Mouse (Mus musculus): ENCODE data around the gene Hirip3. TPM values are rescaled to one million over a fixed set of nuclear protein-coding genes. Genes with fewer than 3 reads are reported as not detected.

The Hirip3 gene
- total RNA-seq (2021): 10 to 100 TPM; 38.8 to 40.9 TPM
- long read RNA-seq, partial matches to known transcripts: 6 of 14 reads
- long read RNA-seq, other reads (novel, unspliced or antisense): 5 of 14 reads

- DNase-seq (ENCODE audit: low spot score in 2 of 2): peak; percentile 91 to 93
Observed at GRCm38 (mm10) chr7:126861429-126862130, at the start of gene Hirip3. Hirip3 (plus strand) TSS chr7:126861972.

- DNase-seq (ENCODE audit: low spot score in 2 of 2): no peak
Observed at GRCm38 (mm10) chr7:126815726-126816222, 46.0 kb upstream of the Hirip3 start.

- DNase-seq (ENCODE audit: low spot score in 2 of 2): no peak
Observed at GRCm38 (mm10) chr7:126816494-126816893, 45.3 kb upstream of the Hirip3 start.

GRCm38 (mm10) chr7:126817595-126817994, 44.2 kb upstream of the Hirip3 start:
- no peak for DNase-seq (ENCODE audit: low spot score in 2 of 2)

- DNase-seq (ENCODE audit: low spot score in 2 of 2): no peak
Observed at GRCm38 (mm10) chr7:126818818-126819217, 43.0 kb upstream of the Hirip3 start.

- DNase-seq (ENCODE audit: low spot score in 2 of 2): peak; percentile 84 to 88
Observed at GRCm38 (mm10) chr7:126821835-126822511, 39.8 kb upstream of the Hirip3 start.

GRCm38 (mm10) chr7:126822741-126823140, 39.0 kb upstream of the Hirip3 start:
- DNase-seq (ENCODE audit: low spot score in 2 of 2): no peak

GRCm38 (mm10) chr7:126823202-126823711, 38.5 kb upstream of the Hirip3 start:
- peak in 1 of 2 experiments; percentile 46 for DNase-seq (ENCODE audit: low spot score in 2 of 2)

GRCm38 (mm10) chr7:126823940-126824339, 37.8 kb upstream of the Hirip3 start:
- DNase-seq (ENCODE audit: low spot score in 2 of 2): no peak

GRCm38 (mm10) chr7:126825403-126825802, 36.4 kb upstream of the Hirip3 start:
- no peak for DNase-seq (ENCODE audit: low spot score in 2 of 2)

GRCm38 (mm10) chr7:126825952-126826351, 35.8 kb upstream of the Hirip3 start:
- DNase-seq (ENCODE audit: low spot score in 2 of 2): no peak

GRCm38 (mm10) chr7:126831539-126831938, 30.2 kb upstream of the Hirip3 start, which contains the start of gene 4930451I11Rik:
4930451I11Rik (minus strand) TSS chr7:126831639.
- DNase-seq (ENCODE audit: low spot score in 2 of 2): no peak

- peak; percentile 84 to 85 for DNase-seq (ENCODE audit: low spot score in 2 of 2)
Observed at GRCm38 (mm10) chr7:126832036-126832598, 29.7 kb upstream of the Hirip3 start.

- DNase-seq (ENCODE audit: low spot score in 2 of 2): no peak
Observed at GRCm38 (mm10) chr7:126833294-126833693, 28.5 kb upstream of the Hirip3 start.

- no peak for DNase-seq (ENCODE audit: low spot score in 2 of 2)
Observed at GRCm38 (mm10) chr7:126843276-126843675, 18.5 kb upstream of the Hirip3 start.

- no peak for DNase-seq (ENCODE audit: low spot score in 2 of 2)
Observed at GRCm38 (mm10) chr7:126845516-126845915, 16.3 kb upstream of the Hirip3 start.

- DNase-seq (ENCODE audit: low spot score in 2 of 2): no peak
Observed at GRCm38 (mm10) chr7:126847116-126847420, 14.7 kb upstream of the Hirip3 start, which contains the start of gene Doc2a. Doc2a (plus strand) TSS chr7:126847416.

GRCm38 (mm10) chr7:126847421-126848398, 14.1 kb upstream of the Hirip3 start:
- peak; percentile 48 to 64 for DNase-seq (ENCODE audit: low spot score in 2 of 2)

GRCm38 (mm10) chr7:126848794-126849193, 13.0 kb upstream of the Hirip3 start:
- no peak for DNase-seq (ENCODE audit: low spot score in 2 of 2)

GRCm38 (mm10) chr7:126850161-126850560, 11.6 kb upstream of the Hirip3 start:
- no peak for DNase-seq (ENCODE audit: low spot score in 2 of 2)

- DNase-seq (ENCODE audit: low spot score in 2 of 2): no peak
Observed at GRCm38 (mm10) chr7:126851192-126851591, 10.6 kb upstream of the Hirip3 start.
